Mouse (Mus musculus) heart, embryonic 12.5 days (tissue): Measurements from ENCODE around the gene Slit3. TPM values are rescaled to one million over a fixed set of nuclear protein-coding genes. Genes with fewer than 3 reads are reported as not detected.
A peak's percentile ranks its signal among the peaks of the same experiment; 100 is the strongest.

ENCODE experiments used
- ATAC-seq: fragments of 200-750 bp; cut with Nextera tagmentation; 2 replicates; pipeline ENCODE4 v1.8.0; 2017; ENCODE audit warnings: moderate TSS enrichment, moderate library complexity; ENCODE audit not compliant: insufficient number of reproducible peaks, low FRiP score
- H3K27ac ChIP-seq: fragments of 300-500 bp; sonication (generic); 2 replicates; pipeline ENCODE4 v1.5.1; 2016; ENCODE audit warnings: mild to moderate bottlenecking, moderate library complexity; ENCODE audit not compliant: poor library complexity, severe bottlenecking
- H3K27me3 ChIP-seq: fragments of 300-500 bp; sonication (generic); replicated peaks from 2 replicates; pipeline ENCODE4 v1.6.1; 2016; ENCODE audit warnings: mild to moderate bottlenecking, moderate library complexity
- H3K36me3 ChIP-seq: fragments of 300-500 bp; sonication (generic); 2 replicates; pipeline ENCODE4 v1.6.1; 2016; ENCODE audit warnings: mild to moderate bottlenecking, moderate library complexity
- H3K4me1 ChIP-seq: fragments of 300-500 bp; sonication (generic); replicated peaks from 2 replicates; pipeline ENCODE4 v1.6.1; 2016; ENCODE audit warnings: mild to moderate bottlenecking
- H3K4me2 ChIP-seq: fragments of 300-500 bp; sonication (generic); 2 replicates; pipeline ENCODE4 v1.6.1; 2016; ENCODE audit warnings: mild to moderate bottlenecking, moderate library complexity
- H3K4me3 ChIP-seq: fragments of 300-500 bp; sonication (generic); 2 replicates; pipeline ENCODE4 v1.5.1; 2016; ENCODE audit warnings: mild to moderate bottlenecking
- H3K9ac ChIP-seq: fragments of 300-500 bp; sonication (generic); 2 replicates; pipeline ENCODE4 v1.6.1; 2016; ENCODE audit warnings: mild to moderate bottlenecking, moderate library complexity
- H3K9me3 ChIP-seq: fragments of 300-500 bp; sonication (generic); replicated peaks from 2 replicates; pipeline ENCODE4 v1.6.1; 2016; ENCODE audit warnings: mild to moderate bottlenecking, moderate library complexity
- WGBS: fragments of 180-500 bp; shearing (Covaris S2); methylation state at CpG from one replicate; pipeline ENCODE4 v1.1.7; 2016; 5-methylcytosine and 5-hydroxymethylcytosine counted together
- polyA plus RNA-seq: library from polyadenylated mRNA; unstranded; fragments of >200 nt; fragmentation: Nextera tagmentation; extraction: Ambion mirVana; gene quantifications from 2 replicates; pipeline ENCODE4 v1.2.1, GENCODE M21; 2016

Slit3 gene
- polyA plus RNA-seq, 1 experiment from 2014 or later, result 17.4 TPM

- Histone ChIP-seq H3K4me1 (0 out of 2 replicates have a peak, but pooled peaks cover 7% of the 10 kb centered on the region), H3K9ac (no peak overlapping the region), H3K4me3 (no peak overlapping the region), H3K27me3 (no peaks in the 10 kb centered on the region; the same call in 1 of the 2 replicates), H3K9me3 (no peaks in the 10 kb centered on the region), H3K27ac (no peak overlapping the region), H3K4me2 (no peak overlapping the region), H3K36me3 (no peaks in the 10 kb centered on the region; the same call in 1 of the 2 replicates)
- ATAC-seq, result no peak
- 71% methylated on average over 1 of the region's 1 CpGs for WGBS
Observed at GRCm38 (mm10) chr11:35668750-35669149, 547.7 kb downstream of the Slit3 start.

GRCm38 (mm10) chr11:35669536-35669935, 548.5 kb downstream of the Slit3 start:
- no peak overlapping the region for H3K4me2 ChIP-seq
- H3K4me1 ChIP-seq, result 0 out of 2 replicates have a peak, but pooled peaks cover 7% of the 10 kb centered on the region
- 72% methylated on average over 5 of the region's 5 CpGs for WGBS
- H3K9ac ChIP-seq, result no peak overlapping the region
- ATAC-seq, result no peak
- no peak overlapping the region for H3K4me3 ChIP-seq
- no peaks in the 10 kb centered on the region for H3K36me3 ChIP-seq
- no peaks in the 10 kb centered on the region for H3K9me3 ChIP-seq
- H3K27ac ChIP-seq, result no peak overlapping the region
- no peaks in the 10 kb centered on the region for H3K27me3 ChIP-seq

GRCm38 (mm10) chr11:35670181-35670580, 549.2 kb downstream of the Slit3 start:
- WGBS, result 73% methylated on average over 6 of the region's 6 CpGs
- Histone ChIP-seq H3K4me3 (no peak overlapping the region), H3K9ac (no peak overlapping the region), H3K4me1 (0 out of 2 replicates have a peak, but pooled peaks cover 7% of the 10 kb centered on the region), H3K27me3 (no peaks in the 10 kb centered on the region), H3K36me3 (no peaks in the 10 kb centered on the region), H3K27ac (no peak overlapping the region), H3K9me3 (no peaks in the 10 kb centered on the region), H3K4me2 (no peak overlapping the region)
- ATAC-seq, result no peak

DNA sequence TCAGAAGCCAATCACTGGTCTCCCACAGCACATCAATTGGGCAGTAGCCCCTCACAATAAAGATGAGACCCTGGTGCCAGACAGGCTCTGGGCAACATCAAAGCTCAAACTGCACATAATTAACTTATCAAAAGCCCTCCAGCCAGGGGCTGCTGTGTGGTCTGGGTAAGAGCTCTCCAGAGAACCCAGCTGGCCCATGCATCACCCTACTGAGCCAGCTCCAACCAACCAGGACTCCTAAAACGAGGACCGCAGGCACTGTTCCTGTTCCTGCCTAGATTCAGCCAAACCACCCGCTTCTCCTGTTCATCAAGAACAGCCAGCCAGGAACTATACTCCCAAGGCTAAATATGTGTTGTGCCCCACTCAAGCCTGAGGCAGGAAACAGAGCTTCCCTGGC, 549.7 kb downstream of the Slit3 start:
- WGBS, result 62% methylated on average over 3 of the region's 3 CpGs
- no peaks in the 10 kb centered on the region for H3K27me3 ChIP-seq
- no peak for ATAC-seq

GRCm38 (mm10) chr11:35673050-35673449, 552.0 kb downstream of the Slit3 start:
- H3K27me3 ChIP-seq, result no peaks in the 10 kb centered on the region
- no peak for ATAC-seq
- H3K9ac ChIP-seq, result no peak overlapping the region
- WGBS, result 86% methylated on average over 7 of the region's 7 CpGs
- 0 out of 2 replicates have a peak, but pooled peaks cover 7% of the 10 kb centered on the region for H3K4me1 ChIP-seq
- H3K9me3 ChIP-seq, result no peaks in the 10 kb centered on the region
- no peak overlapping the region for H3K27ac ChIP-seq
- H3K36me3 ChIP-seq, result no peaks in the 10 kb centered on the region
- no peak overlapping the region for H3K4me3 ChIP-seq
- H3K4me2 ChIP-seq, result no peak overlapping the region

More for the DNA sequence above, 549.7 kb downstream of the Slit3 start:
- H3K9me3 ChIP-seq, result no peaks in the 10 kb centered on the region
- H3K27ac ChIP-seq, result no peak overlapping the region
- H3K4me1 ChIP-seq, result 0 out of 2 replicates have a peak, but pooled peaks cover 7% of the 10 kb centered on the region
- no peaks in the 10 kb centered on the region for H3K36me3 ChIP-seq
- H3K4me2 ChIP-seq, result no peak overlapping the region
- H3K4me3 ChIP-seq, result no peak overlapping the region
- H3K9ac ChIP-seq, result no peak overlapping the region

GRCm38 (mm10) chr11:35674242-35674641, 553.2 kb downstream of the Slit3 start:
- Histone ChIP-seq H3K9me3 (no peaks in the 10 kb centered on the region), H3K9ac (no peak overlapping the region), H3K4me3 (no peak overlapping the region), H3K27me3 (no peaks in the 10 kb centered on the region), H3K4me1 (0 out of 2 replicates have a peak, but pooled peaks cover 2% of the 10 kb centered on the region), H3K27ac (no peak overlapping the region), H3K4me2 (no peak overlapping the region), H3K36me3 (no peaks in the 10 kb centered on the region)
- ATAC-seq, result no peak
- 86% methylated on average over 9 of the region's 9 CpGs for WGBS

GRCm38 (mm10) chr11:35676744-35677143, 555.7 kb downstream of the Slit3 start:
- Histone ChIP-seq H3K27me3 (no peaks in the 10 kb centered on the region), H3K36me3 (no peaks in the 10 kb centered on the region), H3K9ac (no peak overlapping the region), H3K4me1 (no peaks in the 10 kb centered on the region), H3K27ac (no peak overlapping the region), H3K4me3 (no peak overlapping the region), H3K9me3 (no peaks in the 10 kb centered on the region), H3K4me2 (no peak overlapping the region)
- no peak for ATAC-seq
- 60% methylated on average over 4 of the region's 4 CpGs for WGBS

DNA sequence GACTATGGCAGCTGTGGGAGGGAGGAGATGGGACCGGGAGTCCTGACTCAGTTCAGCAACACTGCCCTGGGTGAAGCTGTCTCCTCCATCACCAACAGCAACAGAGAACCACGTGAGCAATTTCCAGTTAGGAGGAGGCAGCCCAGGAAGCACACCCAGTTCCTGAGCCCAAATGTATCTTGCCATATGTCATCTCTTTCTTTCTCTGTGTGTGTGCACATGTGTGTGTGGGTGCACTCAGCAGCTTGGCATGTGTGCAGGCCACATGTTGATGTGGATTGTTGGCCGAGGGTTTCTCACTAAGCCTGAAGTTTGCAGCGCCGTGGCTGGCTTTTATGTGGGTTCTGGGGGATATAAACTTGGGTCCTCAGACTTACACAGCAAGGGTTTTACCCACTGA, 559.0 kb downstream of the Slit3 start:
- WGBS, result 82% methylated on average over 5 of the region's 5 CpGs
- Histone ChIP-seq H3K4me3 (no peak overlapping the region), H3K27me3 (no peaks in the 10 kb centered on the region), H3K9me3 (no peaks in the 10 kb centered on the region), H3K36me3 (no peaks in the 10 kb centered on the region), H3K4me2 (no peak overlapping the region), H3K4me1 (no peaks in the 10 kb centered on the region; the same call in 1 of the 2 replicates), H3K9ac (no peak overlapping the region), H3K27ac (no peak overlapping the region)
- no peak for ATAC-seq

- H3K9ac ChIP-seq, result no peak overlapping the region
- no peak overlapping the region for H3K4me3 ChIP-seq
- no peak overlapping the region for H3K27ac ChIP-seq
- H3K36me3 ChIP-seq, result peaks cover 18% of the 10 kb centered on the region
- no peak overlapping the region for H3K4me2 ChIP-seq
- WGBS, result 83% methylated on average over 6 of the region's 6 CpGs
- H3K27me3 ChIP-seq, result no peaks in the 10 kb centered on the region
- ATAC-seq, result no peak; the same call in 1 of the 2 replicates
- no peaks in the 10 kb centered on the region for H3K9me3 ChIP-seq
- no peaks in the 10 kb centered on the region; the same call in 1 of the 2 replicates for H3K4me1 ChIP-seq
Observed at GRCm38 (mm10) chr11:35687316-35687715, 566.3 kb downstream of the Slit3 start.

DNA sequence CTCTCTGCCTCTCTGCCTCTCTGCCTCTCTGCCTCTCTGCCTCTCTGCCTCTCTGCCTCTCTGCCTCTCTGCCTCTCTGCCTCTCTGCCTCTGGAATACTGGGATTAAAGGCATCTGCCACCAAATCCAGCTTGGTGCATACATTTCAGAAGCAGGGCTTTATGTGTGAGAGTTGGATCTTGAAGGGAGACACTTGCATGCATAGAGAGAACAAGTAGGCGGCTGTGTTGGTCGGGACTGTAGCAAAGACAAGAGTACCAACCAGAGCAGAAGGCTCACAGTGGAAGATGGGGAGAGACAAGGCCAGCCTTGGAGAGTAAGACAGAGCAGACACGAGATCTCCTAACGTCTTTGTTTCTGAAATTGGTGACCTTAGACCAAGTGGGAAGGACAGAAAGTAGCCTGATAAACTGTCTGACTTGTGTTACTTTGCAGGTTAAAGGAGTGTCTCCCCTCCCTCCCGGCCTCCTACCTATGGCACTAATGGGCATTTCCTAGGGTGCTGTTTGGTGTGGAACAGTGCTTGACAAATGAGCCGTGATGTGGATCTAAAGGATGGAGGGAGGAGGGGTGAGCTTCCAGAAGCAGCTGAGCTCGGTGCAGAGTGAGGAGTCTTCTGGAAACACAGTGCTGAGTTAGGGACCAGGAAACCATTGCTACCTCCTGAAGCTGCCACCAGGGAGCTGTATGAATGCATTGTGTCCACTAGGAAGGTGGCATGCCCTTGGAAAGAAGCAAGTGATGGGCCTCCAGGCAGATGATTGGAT, 569.7 kb downstream of the Slit3 start:
- Histone ChIP-seq H3K36me3 (peaks cover 18% of the 10 kb centered on the region), H3K9ac (no peak overlapping the region), H3K4me2 (no peak overlapping the region), H3K4me1 (no peaks in the 10 kb centered on the region), H3K27ac (no peak overlapping the region), H3K27me3 (no peaks in the 10 kb centered on the region), H3K4me3 (no peak overlapping the region), H3K9me3 (no peaks in the 10 kb centered on the region)
- no peak for ATAC-seq
- WGBS, result 68% methylated on average over 7 of the region's 7 CpGs

GRCm38 (mm10) chr11:35693136-35693535, 572.1 kb downstream of the Slit3 start:
- H3K27ac ChIP-seq, result no peak overlapping the region
- H3K27me3 ChIP-seq, result no peaks in the 10 kb centered on the region
- ATAC-seq, result 0 out of 2 replicates have a peak, but pooled peaks have one; percentile 29
- peaks cover 10% of the 10 kb centered on the region for H3K36me3 ChIP-seq
- no peaks in the 10 kb centered on the region for H3K9me3 ChIP-seq
- WGBS, result 17% methylated on average over 5 of the region's 5 CpGs
- no peak overlapping the region for H3K4me2 ChIP-seq
- H3K4me3 ChIP-seq, result no peak overlapping the region
- no peak overlapping the region for H3K9ac ChIP-seq
- no peaks in the 10 kb centered on the region for H3K4me1 ChIP-seq
